Comparison of ENCODE assay signal across 16 mouse cellular contexts in genomic region chr2:168125288-168126089, GRCm38 (mm10). TPM values are rescaled to one million over a fixed set of nuclear protein-coding genes. Genes with fewer than 3 reads are reported as not detected.
DNase-seq lines count a peak whose midpoint lies in the region; ATAC-seq and TF ChIP-seq lines count a peak whose summit lies in the region.
"Had no signal": no experiment of that assay in that cellular context is flagged by ENCODE, and none has a peak within 500 bp of the region (broad histone marks: within the 10 kb centered on the region; RNA-seq: fewer than 3 reads in every experiment).

No protein-coding gene starts in this region.

- peaks cover 26% of the 10 kb centered on the region for H3K4me1 ChIP-seq in forebrain, embryonic 12.5 days
- H3K4me1 ChIP-seq in forebrain, embryonic 14.5 days (ENCODE audit: control insufficient read depth, insufficient read depth, low read length): no peaks in the 10 kb centered on the region
- peaks cover 33% of the 10 kb centered on the region for H3K4me1 ChIP-seq in hindbrain, embryonic 10.5 days (replicated peaks)
- H3K4me1 ChIP-seq in hindbrain, embryonic 16.5 days (ENCODE audit: control insufficient read depth, insufficient read depth, low read depth, low read length): no peaks in the 10 kb centered on the region; the same call in 1 of the 2 replicates
- peaks cover 5% of the 10 kb centered on the region; the same call in 1 of the 2 replicates for H3K4me1 ChIP-seq in neural tube, embryonic 11.5 days (ENCODE audit: control insufficient read depth, insufficient read depth, low read length)

- H3K9ac ChIP-seq in forebrain, embryonic 12.5 days: no peak overlapping the region
- H3K9ac ChIP-seq in forebrain, embryonic 14.5 days (ENCODE audit: low read length): no peak overlapping the region
- H3K9ac ChIP-seq in hindbrain, embryonic 16.5 days (ENCODE audit: low read depth, low read length): no peak overlapping the region
- H3K9ac ChIP-seq in neural tube, embryonic 11.5 days (ENCODE audit: low read length): no peak overlapping the region
- H3K9ac ChIP-seq: embryonic facial prominence, embryonic 12.5 days; intestine, embryonic 15.5 days; lung, embryonic 14.5 days had no signal

- H3ac ChIP-seq in myocyte (ENCODE audit: control insufficient read depth, insufficient read length): no peak overlapping the region

- ATAC-seq in forebrain, embryonic 12.5 days (ENCODE audit: low FRiP score): peak; percentile 33; the same call in 1 of the 2 replicates
- ATAC-seq in forebrain, embryonic 14.5 days: no peak
- no peak for ATAC-seq in hindbrain, embryonic 16.5 days
- ATAC-seq in neural tube, embryonic 11.5 days (ENCODE audit: insufficient read depth, low FRiP score, low TSS enrichment): no peak
- ATAC-seq: intestine, embryonic 15.5 days had no signal

- no peak for DNase-seq in forebrain, embryonic 14.5 days (ENCODE audit: low spot score)
- DNase-seq in hindbrain, embryonic 10.5 days (ENCODE audit: low spot score): no peak
- DNase-seq in neural tube, embryonic 11.5 days (ENCODE audit: low spot score): peak; percentile 25
- no peak for DNase-seq in neural tube, embryonic 10.5 days (ENCODE audit: extremely low spot score, low spot score)
- DNase-seq in thymus, postnatal 4 days: no peak
- DNase-seq: adrenal gland, postnatal 10 days; cerebellum, adult 18-20 months; gastrocnemius, postnatal 10 days; layer of hippocampus, adult 9-11 months; liver; lung, embryonic 14.5 days had no signal

- no peaks in the 10 kb centered on the region for H3K9me3 ChIP-seq in forebrain, embryonic 12.5 days
- H3K9me3 ChIP-seq in forebrain, embryonic 14.5 days (replicated peaks; ENCODE audit: control insufficient read depth, low read length): no peaks in the 10 kb centered on the region
- no peaks in the 10 kb centered on the region for H3K9me3 ChIP-seq in hindbrain, embryonic 10.5 days
- no peaks in the 10 kb centered on the region for H3K9me3 ChIP-seq in hindbrain, embryonic 16.5 days (ENCODE audit: control insufficient read depth, low read length)
- H3K9me3 ChIP-seq in neural tube, embryonic 11.5 days (ENCODE audit: control insufficient read depth, low read length): no peaks in the 10 kb centered on the region
- H3K9me3 ChIP-seq: embryonic facial prominence, embryonic 12.5 days; intestine, embryonic 15.5 days had no signal

- no peaks in the 10 kb centered on the region; the same call in 1 of the 2 replicates for H3K27me3 ChIP-seq in forebrain, embryonic 12.5 days
- no peaks in the 10 kb centered on the region for H3K27me3 ChIP-seq in forebrain, embryonic 14.5 days (replicated peaks; ENCODE audit: control insufficient read depth, insufficient read depth, low read length)
- no peaks in the 10 kb centered on the region for H3K27me3 ChIP-seq in hindbrain, embryonic 10.5 days (ENCODE audit: insufficient read depth, poor library complexity, severe bottlenecking)
- H3K27me3 ChIP-seq in hindbrain, embryonic 16.5 days (replicated peaks; ENCODE audit: control insufficient read depth, insufficient read depth, low read length): no peaks in the 10 kb centered on the region
- H3K27me3 ChIP-seq in neural tube, embryonic 11.5 days (ENCODE audit: control insufficient read depth, insufficient read depth, low read length): no peaks in the 10 kb centered on the region
- H3K27me3 ChIP-seq in myocyte (ENCODE audit: control insufficient read depth, insufficient read depth, insufficient read length): no peaks in the 10 kb centered on the region
- H3K27me3 ChIP-seq: embryonic facial prominence, embryonic 12.5 days; intestine, embryonic 15.5 days had no signal

- no peak overlapping the region for H3K27ac ChIP-seq in forebrain, embryonic 12.5 days
- H3K27ac ChIP-seq in forebrain, embryonic 14.5 days (ENCODE audit: low read depth, low read length): no peak overlapping the region
- H3K27ac ChIP-seq in hindbrain, embryonic 10.5 days: peak overlapping the region; percentile 62; the same call in 1 of the 2 replicates
- H3K27ac ChIP-seq in hindbrain, embryonic 16.5 days (ENCODE audit: low read depth, low read length): no peak overlapping the region
- H3K27ac ChIP-seq in neural tube, embryonic 11.5 days (ENCODE audit: low read depth, low read length): no peak overlapping the region
- H3K27ac ChIP-seq: embryonic facial prominence, embryonic 12.5 days; intestine, embryonic 15.5 days had no signal

- no peak for TF ChIP-seq POLR2A in myocyte (IDR thresholded peaks at IDR 0.05; ENCODE audit: insufficient read length, low read depth)

- no peaks in the 10 kb centered on the region for H3K79me2 ChIP-seq in myocyte (ENCODE audit: control insufficient read depth, insufficient read depth)

- no peak overlapping the region for H3K4me2 ChIP-seq in forebrain, embryonic 12.5 days
- H3K4me2 ChIP-seq in forebrain, embryonic 14.5 days (ENCODE audit: low read length): no peak overlapping the region
- H3K4me2 ChIP-seq in hindbrain, embryonic 16.5 days (ENCODE audit: low read length): no peak overlapping the region
- H3K4me2 ChIP-seq in neural tube, embryonic 11.5 days (ENCODE audit: low read depth): no peak overlapping the region
- peak overlapping the region; percentile 48 for H3K4me2 ChIP-seq in myocyte (ENCODE audit: low read depth)
- H3K4me2 ChIP-seq: embryonic facial prominence, embryonic 12.5 days; intestine, embryonic 15.5 days; lung, embryonic 14.5 days had no signal

- WGBS in forebrain, embryonic 12.5 days: 22% methylated on average over 11 of the region's 11 CpGs
- 21% methylated on average over 11 of the region's 11 CpGs for WGBS in forebrain, embryonic 14.5 days
- WGBS in hindbrain, embryonic 10.5 days: 28% methylated on average over 11 of the region's 11 CpGs
- 25% methylated on average over 11 of the region's 11 CpGs for WGBS in hindbrain, embryonic 16.5 days
- WGBS in neural tube, embryonic 11.5 days: 34% methylated on average over 11 of the region's 11 CpGs

- no peak overlapping the region for H3K4me3 ChIP-seq in forebrain, embryonic 12.5 days (replicated peaks)
- H3K4me3 ChIP-seq in forebrain, embryonic 14.5 days (ENCODE audit: low read depth, low read length): no peak overlapping the region
- no peak overlapping the region for H3K4me3 ChIP-seq in hindbrain, embryonic 10.5 days
- H3K4me3 ChIP-seq in hindbrain, embryonic 16.5 days (ENCODE audit: low read length): no peak overlapping the region
- H3K4me3 ChIP-seq in neural tube, embryonic 11.5 days (ENCODE audit: low read depth, low read length): no peak overlapping the region
- H3K4me3 ChIP-seq in myocyte: no peak overlapping the region
- H3K4me3 ChIP-seq: embryonic facial prominence, embryonic 12.5 days; intestine, embryonic 15.5 days had no signal

- no peaks in the 10 kb centered on the region for H3K36me3 ChIP-seq in forebrain, embryonic 12.5 days (replicated peaks)
- no peaks in the 10 kb centered on the region for H3K36me3 ChIP-seq in forebrain, embryonic 14.5 days (ENCODE audit: control insufficient read depth, insufficient read depth, low read length)
- no peaks in the 10 kb centered on the region for H3K36me3 ChIP-seq in hindbrain, embryonic 10.5 days
- H3K36me3 ChIP-seq in hindbrain, embryonic 16.5 days (ENCODE audit: control insufficient read depth, insufficient read depth, low read length): no peaks in the 10 kb centered on the region
- no peaks in the 10 kb centered on the region for H3K36me3 ChIP-seq in neural tube, embryonic 11.5 days (ENCODE audit: control insufficient read depth, insufficient read depth, low read length)
- no peaks in the 10 kb centered on the region for H3K36me3 ChIP-seq in myocyte (ENCODE audit: control insufficient read depth, insufficient read depth)
- H3K36me3 ChIP-seq: embryonic facial prominence, embryonic 12.5 days; intestine, embryonic 15.5 days had no signal

TF ChIP-seq in myocyte, 11 proteins besides CTCF, POLR2A, EP300 and RAD21:
- no peak for TF ChIP-seq USF1 (IDR thresholded peaks at IDR 0.05; ENCODE audit: low read depth)
- no peak for TF ChIP-seq TCF3 (IDR thresholded peaks at IDR 0.05; ENCODE audit: insufficient read length, low read depth)
- no peak for TF ChIP-seq POLR2AphosphoS2 (IDR thresholded peaks at IDR 0.05; ENCODE audit: insufficient read length, low read depth)
- no peak for TF ChIP-seq MAX (IDR thresholded peaks at IDR 0.05; ENCODE audit: low read depth)
- TF ChIP-seq REST (IDR thresholded peaks at IDR 0.05; ENCODE audit: insufficient read depth, insufficient read length): no peak
- no peak for TF ChIP-seq MYOG (IDR thresholded peaks at IDR 0.05; ENCODE audit: control insufficient read depth in 1 of 3, insufficient read depth in 1 of 3, insufficient read length in 2 of 3, low read depth in 2 of 3)
- no peak for TF ChIP-seq SRF (IDR thresholded peaks at IDR 0.05; ENCODE audit: control insufficient read depth, insufficient read length, low read depth)
- no peak for TF ChIP-seq MYOD1 (IDR thresholded peaks at IDR 0.05; ENCODE audit: control insufficient read depth in 1 of 3, insufficient read length in 2 of 3, low read depth in 2 of 3)
- no peak for TF ChIP-seq CEBPB (IDR thresholded peaks at IDR 0.05; ENCODE audit: insufficient read depth, poor library complexity, severe bottlenecking)
- TF ChIP-seq TCF12 (IDR thresholded peaks at IDR 0.05; ENCODE audit: insufficient read depth, poor library complexity, severe bottlenecking): no peak
- TF ChIP-seq E2F4 (IDR thresholded peaks at IDR 0.05; ENCODE audit: insufficient read depth): no peak

RNA-seq across cellular contexts. Expression of gene Pard6b, which starts 44.7 kb away (rescaled TPM):
- 11.4 and 13.5 TPM in 2 replicates for polyA plus RNA-seq in forebrain, embryonic 12.5 days (2016; fragmentation: Nextera tagmentation; extraction: Ambion mirVana)
- polyA plus RNA-seq in forebrain, embryonic 14.5 days (2014; fragmentation: Nextera tagmentation; extraction: Ambion mirVana): 5.0 and 5.6 TPM in 2 replicates
- polyA plus RNA-seq in hindbrain, embryonic 10.5 days (2016; fragmentation: Nextera tagmentation; extraction: Ambion mirVana): 6.2 and 8.1 TPM in 2 replicates
- 4.5 and 6.6 TPM in 2 replicates for polyA plus RNA-seq in hindbrain, embryonic 16.5 days (2015; fragmentation: Nextera tagmentation; extraction: Ambion mirVana)
- 6.7 and 7.8 TPM in 2 replicates for polyA plus RNA-seq in neural tube, embryonic 11.5 days (2014; fragmentation: Nextera tagmentation; extraction: Ambion mirVana)
- 0.11 TPM for polyA plus RNA-seq in myocyte (2012; fragmentation: generic; extraction: Trizol)
